Mouse (Mus musculus) heart, adult 18-20 months (tissue): ENCODE measurements at regions not wholly inside any gene's neighbourhood (a gene's known extent, or its start where the extent isn't known, plus 50 kb on each side); places are given as distances from the start of the nearest gene placed in this dataset.

ENCODE experiments used
- DNase-seq, 2 experiments: peaks; one replicate each; pipeline ENCODE4 v3.0.0; 2021 to 2022; ENCODE audit warnings: mixed read lengths in 1 of 2

GRCm38 (mm10) chr4:106043661-106044060 lies 254.0 kb downstream of the Gm12728 start:
- DNase-seq = no peak

- DNase-seq = peak in 1 of 2 experiments; percentile 22
These were observed 258.4 kb downstream of the Gm12728 start for GRCm38 (mm10) chr4:106048053-106048452.

GRCm38 (mm10) chr4:106048797-106049196 lies 259.1 kb downstream of the Gm12728 start:
- DNase-seq = no peak

GRCm38 (mm10) chr4:106049880-106050279 lies 260.2 kb downstream of the Gm12728 start:
- no peak for DNase-seq

- no peak for DNase-seq
These were observed 260.6 kb downstream of the Gm12728 start for GRCm38 (mm10) chr4:106050297-106050696.

- DNase-seq = no peak
These were observed 262.5 kb upstream of the Usp24 start for GRCm38 (mm10) chr4:106053496-106053895.

- no peak for DNase-seq
These were observed 261.7 kb upstream of the Usp24 start for GRCm38 (mm10) chr4:106054324-106054723.

GRCm38 (mm10) chr4:106062651-106063050 lies 253.4 kb upstream of the Usp24 start:
- DNase-seq = no peak

GRCm38 (mm10) chr4:106063851-106064382 lies 252.1 kb upstream of the Usp24 start:
- DNase-seq = no peak

- DNase-seq = peak in 1 of 2 experiments; percentile 15
These were observed 249.0 kb upstream of the Usp24 start for GRCm38 (mm10) chr4:106067023-106067422.

GRCm38 (mm10) chr4:106083546-106083945 lies 232.5 kb upstream of the Usp24 start:
- DNase-seq = no peak

GRCm38 (mm10) chr4:106091927-106092675 lies 223.9 kb upstream of the Usp24 start:
- DNase-seq = no peak

- no peak for DNase-seq
These were observed 223.3 kb upstream of the Usp24 start for GRCm38 (mm10) chr4:106092676-106093070.

GRCm38 (mm10) chr4:106093252-106093651 lies 222.8 kb upstream of the Usp24 start:
- no peak for DNase-seq

GRCm38 (mm10) chr4:106094882-106095556 lies 221.0 kb upstream of the Usp24 start:
- peak; percentile 25 to 44 for DNase-seq

- no peak for DNase-seq
These were observed 219.9 kb upstream of the Usp24 start for GRCm38 (mm10) chr4:106096130-106096529.

GRCm38 (mm10) chr4:106097846-106098245 lies 218.2 kb upstream of the Usp24 start:
- peak; percentile 15 to 43 for DNase-seq

- peak in 1 of 2 experiments; percentile 13 for DNase-seq
These were observed 215.6 kb upstream of the Usp24 start for GRCm38 (mm10) chr4:106100211-106101025.

GRCm38 (mm10) chr4:106101904-106102303 lies 214.1 kb upstream of the Usp24 start:
- peak; percentile 12 to 23 for DNase-seq

- DNase-seq = no peak
These were observed 213.5 kb upstream of the Usp24 start for GRCm38 (mm10) chr4:106102451-106102977.

GRCm38 (mm10) chr4:106103750-106104635 lies 212.0 kb upstream of the Usp24 start:
- no peak for DNase-seq
